Mouse (Mus musculus) brown adipose tissue, adult 24 weeks (tissue): ENCODE measurements around the gene B3galt4. TPM values are rescaled to one million over a fixed set of nuclear protein-coding genes. Genes with fewer than 3 reads are reported as not detected.
A peak's percentile ranks its signal among the peaks of the same experiment; 100 is the strongest.
"Not testable (repeated sequence)": the region's sequence is repeated elsewhere in the genome, so short reads cannot be mapped to it uniquely, and the experiment has no call there.

ENCODE experiments used
- H3K27ac ChIP-seq: fragments of 200-500 bp; replicated peaks from 2 replicates; pipeline ENCODE4 v1.5.1; 2012; ENCODE audit warnings: low read depth, mild to moderate bottlenecking, low read length
- H3K4me1 ChIP-seq: fragments of 200-500 bp; 2 replicates; pipeline ENCODE4 v1.6.1; 2012; ENCODE audit warnings: low read length, mixed read lengths; ENCODE audit not compliant: control insufficient read depth, insufficient read depth, insufficient read length
- H3K4me3 ChIP-seq: fragments of 200-500 bp; 2 replicates; pipeline ENCODE4 v1.5.1; 2012; ENCODE audit warnings: low read depth, mild to moderate bottlenecking, low read length, moderate library complexity; ENCODE audit not compliant: insufficient read depth
- polyA plus RNA-seq: library from polyadenylated mRNA; stranded (reverse); fragments of >200 nt; gene quantifications from 2 replicates; pipeline ENCODE4 v1.2.4, GENCODE M21; 2012; ENCODE audit not compliant: missing spikeins, insufficient read depth, insufficient read length

Gene B3galt4
- polyA plus RNA-seq: 2.2 and 2.4 TPM in 2 replicates

DNA sequence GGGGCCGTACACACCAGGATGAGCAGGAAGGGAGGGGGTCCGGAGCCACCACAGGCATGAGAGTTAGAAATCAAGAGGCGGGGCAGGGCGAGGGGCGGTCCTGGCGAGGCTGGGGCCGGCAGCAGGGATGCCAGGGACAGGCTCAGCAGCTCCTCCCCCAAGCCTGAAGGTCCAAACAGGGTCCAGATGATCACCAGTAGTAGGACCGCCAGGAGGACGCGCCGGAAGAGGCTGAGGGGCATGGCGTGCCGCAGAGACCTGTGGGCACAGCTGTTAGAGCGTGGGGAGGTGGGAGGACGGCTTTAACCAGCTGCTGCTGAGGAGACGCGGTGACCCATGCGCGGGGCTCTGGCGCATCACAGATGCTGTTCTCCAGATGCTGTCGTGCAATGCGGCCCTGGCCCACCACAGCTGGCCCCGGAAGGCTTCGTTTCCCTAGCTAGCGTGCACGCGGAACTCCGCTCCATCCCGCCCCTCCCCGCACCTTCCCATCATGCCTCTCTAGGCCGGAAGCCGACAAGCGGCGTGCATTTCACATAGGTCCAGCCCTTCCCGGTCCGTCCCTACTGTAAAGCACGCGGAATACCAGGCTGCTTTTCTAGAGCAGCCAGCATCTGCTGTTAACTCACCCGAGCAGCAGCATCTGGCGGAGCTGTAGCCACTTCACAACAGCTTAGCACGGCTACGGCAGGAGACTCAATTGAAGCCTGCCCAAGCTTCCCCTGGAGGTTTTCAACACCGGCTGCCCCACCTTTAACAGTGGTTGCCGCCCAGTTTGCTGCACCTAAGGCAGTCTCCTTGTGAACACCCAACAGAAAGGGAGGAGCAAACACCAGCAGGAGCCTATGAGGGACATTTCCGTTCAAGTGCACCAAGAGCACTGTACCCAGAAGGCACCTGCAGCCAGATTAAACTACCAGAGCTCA is at the start of gene B3galt4:
Gene B3galt4, minus strand, starts transcription at position 468 of the 926 bp plus-strand sequence.
- Histone ChIP-seq H3K4me1 (peaks cover 4% of the 10 kb centered on the region; the same call in 1 of the 2 replicates), H3K4me3 (peak within 1 kb of the TSS; percentile 66), H3K27ac (peak within 1 kb of the TSS; percentile 46)

DNA sequence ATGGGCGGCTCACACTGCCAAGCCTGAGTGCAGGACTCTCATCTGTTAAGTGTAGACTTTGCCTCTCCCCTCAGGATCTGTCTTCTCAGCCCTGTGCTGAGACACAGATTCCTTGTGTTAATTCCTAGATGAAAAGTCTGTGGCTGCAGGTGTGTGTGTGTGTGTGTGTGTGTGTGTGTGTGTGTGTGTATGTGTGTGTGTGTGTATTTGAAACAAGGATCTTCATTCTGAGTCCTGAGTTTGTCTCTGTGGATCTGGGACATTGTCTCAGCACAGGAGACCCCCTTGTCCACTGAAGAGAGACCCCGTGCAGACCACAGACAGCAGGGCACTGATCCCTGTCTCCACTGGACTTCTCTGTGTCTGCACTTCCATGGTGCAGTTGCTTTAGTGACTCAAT is 49.5 kb upstream of the B3galt4 start:
- Histone ChIP-seq H3K27ac (peak overlapping the region; percentile 83), H3K4me3 (peak overlapping the region; percentile 59)
- not testable (repeated sequence) for H3K4me1 ChIP-seq

DNA sequence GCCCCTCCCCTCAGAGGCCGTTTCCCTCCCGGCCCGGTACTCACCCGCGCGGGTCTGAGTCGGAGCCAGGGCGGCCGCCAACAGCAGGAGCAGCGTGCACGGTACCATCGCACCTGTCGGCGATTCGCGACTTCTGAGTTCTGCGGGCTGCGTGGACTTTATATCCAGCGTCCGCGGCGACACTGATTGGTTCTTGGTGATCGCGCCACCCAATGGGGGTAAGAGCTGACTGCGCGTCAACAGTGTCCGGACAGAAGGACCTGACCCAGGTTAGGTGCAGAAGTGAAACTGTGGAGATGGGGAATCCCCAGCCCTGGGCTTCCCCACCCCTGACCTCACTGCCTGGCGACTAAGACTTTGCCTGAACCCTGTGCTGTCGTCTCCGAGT is 48.9 kb upstream of the B3galt4 start, which contains the start of gene H2-K1:
Gene H2-K1, minus strand, starts transcription at position 198 of the 388 bp plus-strand sequence.
- Histone ChIP-seq H3K4me3 (peak within 1 kb of the TSS; percentile 74), H3K4me1 (no peaks in the 10 kb centered on the region), H3K27ac (peak within 1 kb of the TSS; percentile 83)

DNA sequence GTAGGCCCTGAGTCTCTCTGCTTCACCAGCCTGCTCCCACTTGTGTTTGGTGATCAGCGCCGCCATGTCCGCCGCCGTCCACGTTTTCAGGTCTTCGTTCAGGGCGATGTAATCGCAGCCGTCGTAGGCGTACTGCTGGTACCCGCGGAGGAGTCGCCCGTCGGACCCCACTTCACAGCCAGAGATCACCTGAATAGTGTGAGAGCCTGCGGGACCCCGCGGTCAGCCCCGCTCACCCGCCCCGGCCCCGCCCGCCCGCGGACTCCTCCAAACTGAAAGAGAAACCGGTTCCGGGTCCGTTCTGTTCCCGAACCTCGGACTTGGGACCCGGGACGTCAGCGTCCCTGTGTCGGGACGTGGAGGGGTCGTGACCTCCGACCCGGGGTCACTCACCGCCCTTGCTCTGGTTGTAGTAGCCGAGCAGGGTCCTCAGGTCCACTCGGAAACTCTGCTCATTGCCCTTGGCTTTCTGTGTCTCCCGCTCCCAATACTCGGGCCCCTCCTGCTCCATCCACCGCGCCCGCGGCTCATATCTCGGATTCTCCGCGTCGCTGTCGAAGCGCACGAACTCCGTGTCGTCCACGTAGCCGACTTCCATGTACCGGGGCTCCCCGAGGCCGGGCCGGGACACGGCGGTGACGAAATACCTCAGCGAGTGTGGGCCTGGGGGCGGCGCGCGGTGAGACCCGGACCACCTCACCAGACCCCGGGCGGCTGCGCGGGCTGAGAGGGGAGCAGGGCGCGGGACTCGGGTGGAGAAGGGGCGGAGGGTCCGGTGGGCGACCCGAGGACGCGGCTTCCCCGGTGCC is 48.3 kb upstream of the B3galt4 start:
- no peaks in the 10 kb centered on the region for H3K4me1 ChIP-seq
- H3K4me3 ChIP-seq: peak overlapping the region; percentile 74
- H3K27ac ChIP-seq: peak overlapping the region; percentile 60

DNA sequence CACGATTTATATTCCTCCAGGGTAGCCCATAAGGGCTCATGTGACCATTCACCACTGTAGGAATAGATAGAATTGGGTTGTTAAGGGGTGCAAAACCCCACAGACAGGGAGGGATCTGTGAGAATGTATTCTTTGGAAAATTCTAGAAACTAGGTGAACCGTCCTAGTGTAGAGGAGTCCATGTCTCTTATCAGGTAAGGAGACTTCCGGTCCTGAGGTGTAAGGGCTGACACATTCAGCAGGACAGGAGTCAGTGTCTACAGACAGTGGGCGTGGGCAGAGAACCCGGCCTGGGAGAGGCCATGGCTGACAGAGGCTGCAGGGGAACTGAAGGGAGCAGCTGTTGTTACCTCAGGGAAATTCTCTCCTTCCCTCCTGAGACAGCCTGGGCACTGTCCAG is 47.4 kb upstream of the B3galt4 start:
- H3K4me3 ChIP-seq: peak overlapping the region; percentile 74

DNA sequence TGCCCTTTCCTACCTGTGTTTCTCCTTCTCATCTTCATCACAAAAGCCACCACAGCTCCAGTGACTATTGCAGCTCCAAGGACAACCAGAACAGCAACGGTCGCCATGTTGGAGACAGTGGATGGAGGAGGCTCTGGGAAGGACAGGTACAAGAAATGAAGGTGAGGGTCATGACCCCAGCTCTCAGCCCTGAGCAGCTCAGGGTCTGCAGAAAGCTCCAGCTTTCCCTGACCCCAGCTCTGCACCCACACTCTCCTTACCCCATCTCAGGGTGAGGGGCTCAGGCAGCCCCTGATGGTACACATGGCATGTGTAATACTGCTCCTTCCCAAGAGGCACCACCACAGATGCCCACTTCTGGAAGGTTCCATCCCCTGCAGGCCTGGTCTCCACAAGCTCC is 45.7 kb upstream of the B3galt4 start:
- H3K4me1 ChIP-seq, H3K27ac ChIP-seq, H3K4me3 ChIP-seq: not testable (repeated sequence)

More for the DNA sequence above, 47.4 kb upstream of the B3galt4 start:
- H3K27ac ChIP-seq, H3K4me1 ChIP-seq: not testable (repeated sequence)

DNA sequence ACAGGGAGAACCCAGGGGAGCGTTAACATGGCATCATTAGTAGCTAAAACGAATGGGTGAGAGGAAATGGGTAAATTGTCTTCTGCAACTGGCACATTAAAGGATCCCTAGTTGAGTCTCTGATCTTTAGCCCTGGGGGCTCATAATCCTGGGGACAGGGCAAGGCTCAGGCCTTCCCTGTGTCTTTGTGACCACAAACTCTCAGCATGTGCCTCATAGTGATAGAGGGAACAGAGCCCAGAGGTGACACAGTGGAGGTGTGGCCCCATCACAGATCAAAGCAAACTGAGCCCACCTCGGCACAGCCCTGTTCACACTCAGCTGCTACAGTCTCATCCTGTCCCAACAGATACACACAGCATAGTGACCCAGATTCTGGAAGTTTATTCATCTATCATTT is 44.4 kb upstream of the B3galt4 start:
- Histone ChIP-seq H3K4me1 (no peaks in the 10 kb centered on the region), H3K4me3 (no peak overlapping the region), H3K27ac (no peak overlapping the region)

DNA sequence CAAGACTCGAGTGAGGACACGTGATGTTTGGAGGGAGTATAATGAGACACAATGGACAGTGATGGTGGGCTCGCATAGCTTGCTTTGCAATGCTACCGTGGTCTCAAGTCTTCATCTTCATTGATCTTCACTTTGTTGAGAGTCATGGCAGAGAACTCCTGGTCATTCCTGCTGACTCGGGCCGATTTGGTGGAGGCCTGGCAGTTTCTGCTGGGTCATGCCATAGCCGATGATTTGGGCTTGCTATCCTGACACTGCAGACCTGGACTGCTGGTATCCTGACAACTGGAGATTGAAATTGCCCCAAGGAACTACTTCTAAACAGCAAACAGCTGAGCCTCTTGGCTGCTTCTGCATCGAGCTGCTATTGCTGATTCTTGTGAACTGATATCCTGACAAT is 43.7 kb upstream of the B3galt4 start:
- no peak overlapping the region for H3K27ac ChIP-seq
- no peak overlapping the region for H3K4me3 ChIP-seq
- no peaks in the 10 kb centered on the region for H3K4me1 ChIP-seq

DNA sequence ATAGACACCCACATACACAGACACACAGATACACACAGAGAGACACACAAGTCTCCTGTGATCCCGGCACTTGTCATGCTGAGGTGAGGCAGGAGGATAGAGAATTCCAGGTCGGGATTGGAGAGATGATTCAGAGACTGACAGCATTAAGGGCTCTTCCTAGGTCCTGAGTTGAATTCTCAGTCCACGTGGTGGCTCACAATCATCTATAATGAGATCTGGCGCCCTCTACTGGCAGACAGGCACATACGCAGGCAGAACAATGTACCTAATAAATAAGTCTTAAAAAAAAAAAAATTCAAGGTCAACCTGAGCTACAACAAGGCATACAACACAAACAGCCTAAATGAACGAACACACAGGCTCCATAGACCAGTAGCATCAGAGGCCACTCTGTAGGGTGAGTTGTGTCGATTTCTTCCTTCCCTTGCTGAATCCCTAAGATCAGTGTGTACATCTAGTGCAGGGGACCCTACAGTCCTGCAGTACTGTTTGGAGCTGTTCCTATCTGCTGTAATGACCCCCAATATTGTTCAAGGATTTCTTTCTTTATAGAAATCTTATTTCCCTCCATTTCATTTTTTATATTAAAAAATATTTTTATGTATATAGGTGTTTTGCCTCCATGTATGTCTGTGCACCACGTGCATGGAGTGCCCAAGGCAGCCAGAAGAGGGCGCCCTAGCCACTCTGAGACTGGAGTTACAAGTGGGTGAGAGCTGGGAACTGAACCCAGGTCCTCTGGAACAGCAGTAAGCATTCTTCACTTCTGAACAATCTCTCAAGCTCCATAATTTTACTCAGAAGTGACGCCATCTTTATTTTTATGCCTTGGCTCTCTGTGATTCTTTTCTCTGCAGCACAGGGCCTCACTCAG is 40.7 kb upstream of the B3galt4 start:
- Histone ChIP-seq H3K27ac (no peak overlapping the region), H3K4me1 (no peaks in the 10 kb centered on the region), H3K4me3 (no peak overlapping the region)

DNA sequence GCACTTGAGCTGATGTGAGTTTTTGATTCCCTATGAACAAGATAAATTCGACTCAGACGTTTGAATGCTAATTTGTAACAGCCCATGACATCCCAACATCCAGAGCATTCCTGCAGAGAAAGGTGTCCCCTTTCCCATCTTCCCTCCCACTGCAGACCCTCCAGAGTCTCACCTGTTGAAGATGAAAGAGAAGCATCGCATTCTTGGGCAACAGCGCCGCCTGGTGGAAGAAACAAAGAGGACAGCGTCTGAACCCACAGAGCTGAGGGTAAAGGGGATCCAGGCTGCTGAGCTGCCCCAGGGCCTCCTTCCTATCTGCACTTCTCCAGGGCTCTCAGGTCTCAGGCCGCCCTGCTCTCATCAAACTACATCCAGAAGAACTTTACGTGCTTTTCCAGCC is 30.8 kb upstream of the B3galt4 start:
- Histone ChIP-seq H3K4me3 (0 out of 2 replicates have a peak overlapping the region, but pooled peaks have one; percentile 6), H3K4me1 (peaks cover 22% of the 10 kb centered on the region)
- not testable (repeated sequence) for H3K27ac ChIP-seq

DNA sequence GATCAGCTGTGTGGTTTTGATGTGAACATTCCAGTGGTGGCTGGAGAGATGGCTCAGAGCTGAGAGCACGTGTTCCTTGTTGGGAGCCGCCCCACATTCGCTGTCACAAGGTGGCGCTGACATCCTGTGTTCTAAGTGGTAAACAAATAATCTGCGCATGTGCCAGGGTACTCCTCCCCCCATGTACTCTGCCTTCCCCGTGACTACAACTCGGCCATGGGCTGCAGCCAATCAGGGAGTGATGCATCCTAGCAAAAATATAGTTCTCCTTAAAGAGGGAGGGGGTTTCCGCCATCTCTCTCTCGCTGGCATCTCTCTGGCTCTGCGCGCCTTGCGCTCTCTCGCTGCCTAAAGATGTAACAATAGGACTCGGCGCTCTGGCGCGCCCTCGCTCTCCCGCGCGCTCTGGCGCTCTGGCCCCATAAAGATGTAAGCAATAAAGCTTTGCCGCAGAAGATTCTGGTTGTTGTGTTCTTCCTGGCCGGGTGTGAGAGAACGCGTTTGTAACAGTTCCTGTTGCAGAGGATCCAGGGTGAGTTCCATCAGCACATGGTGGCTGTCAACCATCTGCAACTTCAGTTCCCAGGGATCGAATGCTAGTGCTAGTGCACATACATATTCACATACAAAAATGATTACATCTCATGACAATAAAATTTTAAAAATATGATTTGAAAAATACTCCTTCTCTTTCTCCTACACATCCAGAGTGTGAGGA is 30.1 kb upstream of the B3galt4 start:
- Histone ChIP-seq H3K4me3 (peak overlapping the region; percentile 63), H3K4me1 (peaks cover 22% of the 10 kb centered on the region)

DNA sequence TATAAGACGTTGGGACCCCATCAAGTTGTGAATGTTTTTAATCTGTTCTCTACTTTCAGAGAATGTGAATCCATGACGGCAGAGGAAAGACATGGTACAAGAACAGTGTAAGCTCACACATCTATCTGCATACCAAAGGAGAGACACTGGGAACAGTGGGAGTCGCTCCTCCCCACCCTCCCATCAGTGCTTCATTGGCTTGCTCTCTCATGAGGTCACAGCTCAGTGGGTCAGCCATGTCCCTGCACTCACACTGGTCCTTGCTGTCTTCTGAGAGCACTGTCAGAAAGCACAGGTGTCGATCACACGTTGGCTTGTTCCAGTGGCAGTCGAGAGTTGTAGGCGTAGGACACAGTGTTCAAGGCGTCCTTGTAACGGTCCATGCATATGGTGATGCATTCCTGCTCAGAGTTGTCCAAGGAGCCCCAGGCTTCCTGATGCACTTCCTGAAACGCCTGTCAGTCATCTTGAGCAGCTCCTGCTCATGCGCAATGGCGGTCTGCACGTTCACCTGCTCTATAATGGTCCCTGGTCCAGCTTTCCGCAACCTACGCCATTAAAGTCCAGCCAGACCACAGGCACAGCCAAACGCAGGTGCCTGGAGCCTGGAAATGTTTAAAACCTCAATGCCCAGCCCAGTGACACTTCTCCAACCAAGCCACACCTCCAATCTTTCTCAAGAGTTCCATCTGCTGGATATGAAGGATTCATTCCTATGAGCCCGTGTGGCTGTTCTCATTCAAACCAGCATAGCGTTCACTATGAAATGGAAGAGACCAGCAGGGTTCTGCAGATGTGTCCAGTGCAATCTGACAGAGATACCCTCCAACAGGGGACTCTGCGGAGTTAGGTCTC is 29.1 kb upstream of the B3galt4 start:
- Histone ChIP-seq H3K27ac (peak overlapping the region; percentile 62), H3K4me1 (peaks cover 22% of the 10 kb centered on the region), H3K4me3 (no peak overlapping the region)

More for the DNA sequence above, 30.1 kb upstream of the B3galt4 start:
- H3K27ac ChIP-seq: peak overlapping the region; percentile 71

DNA sequence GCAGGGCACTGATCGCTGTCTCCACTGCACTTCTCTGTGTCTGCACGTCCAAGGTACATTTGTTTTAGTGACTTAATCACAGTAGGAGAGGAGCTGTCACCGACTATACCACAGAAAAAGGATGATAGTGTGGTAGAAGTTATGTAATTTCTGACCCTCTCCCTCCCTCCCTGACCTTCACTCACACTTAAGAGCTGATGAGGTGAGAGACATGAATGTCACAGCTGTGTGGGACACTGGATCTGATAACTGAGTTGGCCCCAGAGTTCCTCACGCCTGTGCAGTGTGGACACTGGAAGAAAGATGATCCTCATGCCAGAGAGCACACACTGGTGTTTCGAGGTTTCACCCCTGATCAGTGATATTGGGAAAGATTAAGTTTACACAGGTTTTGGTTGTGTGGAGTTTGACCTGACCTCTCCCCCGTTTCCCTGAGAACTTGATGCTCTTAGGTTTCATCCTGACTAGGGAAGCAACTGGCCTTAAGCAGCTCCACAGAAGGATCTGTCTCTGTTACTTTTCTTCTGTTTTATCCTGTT is 28.3 kb upstream of the B3galt4 start:
- no peak overlapping the region for H3K4me3 ChIP-seq
- peak overlapping the region; percentile 82 for H3K27ac ChIP-seq
- H3K4me1 ChIP-seq: peaks cover 22% of the 10 kb centered on the region
